Mouse (Mus musculus) G1E (cell line): Measurements from ENCODE around the gene Gm16506. TPM values are rescaled to one million over a fixed set of nuclear protein-coding genes. Genes with fewer than 3 reads are reported as not detected.
"Not testable (repeated sequence)": the region's sequence is repeated elsewhere in the genome, so short reads cannot be mapped to it uniquely, and the experiment has no call there.

Experiments used
- ATAC-seq: 2 replicates; pipeline ENCODE4 v1.8.0; 2016; ENCODE audit warnings: mild to moderate bottlenecking; ENCODE audit not compliant: insufficient number of reproducible peaks, poor library complexity, low FRiP score, severe bottlenecking; ENCODE audit errors: extremely low read depth
- DNase-seq: peaks from one replicate; pipeline ENCODE4 v3.0.0; 2012; ENCODE audit warnings: low spot score
- H3K27me3 ChIP-seq: 2 replicates; pipeline ENCODE4 v1.6.1; 2012; ENCODE audit warnings: mild to moderate bottlenecking, low read length, inconsistent platforms; ENCODE audit not compliant: insufficient read depth
- H3K36me3 ChIP-seq: replicated peaks from 2 replicates; pipeline ENCODE3; 2012; ENCODE audit warnings: mild to moderate bottlenecking, inconsistent platforms
- H3K4me1 ChIP-seq: 2 replicates; pipeline ENCODE4 v1.6.1; 2012; ENCODE audit warnings: low read depth, low read length, inconsistent platforms, mixed read lengths; ENCODE audit not compliant: insufficient read depth
- H3K4me3 ChIP-seq: 2 replicates; pipeline ENCODE4 v1.5.1; 2012; ENCODE audit warnings: low read depth, mild to moderate bottlenecking, inconsistent platforms, low read length, moderate library complexity, mixed read lengths
- H3K9me3 ChIP-seq: replicated peaks from 2 replicates; pipeline ENCODE4 v1.6.1; 2012; ENCODE audit warnings: inconsistent platforms
- polyA plus RNA-seq: library from polyadenylated mRNA; stranded (reverse); fragments of >175 nt; gene quantifications from 2 replicates; pipeline ENCODE4 v1.2.3, GENCODE M21; 2012
- total RNA-seq, 2 experiments: library from RNA; stranded (forward) in 1 of 2; stranded (reverse) in 1 of 2; fragments of 200-1000 nt in 1 of 2; fragments of >200 nt in 1 of 2; fragmentation: Nextera tagmentation in 1 of 2; gene quantifications; 2 replicates each; pipeline ENCODE4 v1.2.3; 2014 to 2017

Gene Gm16506
- total RNA-seq (2014; fragmentation: Nextera tagmentation), result not detected in 2 replicates
- total RNA-seq (2017), result 0.11 TPM in 1 of 2 replicates, not detected in the other
- polyA plus RNA-seq, result not detected in 2 replicates

DNA sequence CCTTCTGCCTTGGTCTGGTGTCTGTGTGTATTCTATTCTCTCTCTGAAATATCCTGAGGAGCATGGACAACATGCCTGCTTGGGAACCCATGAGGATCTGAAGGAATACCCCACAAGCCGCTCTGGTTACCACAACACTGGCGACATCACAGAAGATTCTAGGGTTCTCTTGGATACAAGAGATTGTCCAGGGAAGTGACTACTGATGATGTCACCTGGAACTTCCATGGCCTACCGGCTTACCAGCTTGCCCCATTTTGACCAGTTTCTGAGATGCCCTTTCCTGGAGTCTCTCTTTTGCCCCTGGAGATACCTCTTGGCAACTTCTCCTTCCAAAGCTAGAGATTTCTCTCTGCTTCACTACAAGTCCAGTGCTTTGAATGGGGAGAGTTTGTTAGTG is at the start of gene Gm16506:
Gene Gm16506 (minus strand): TSS at position 101 of the 400 bp plus-strand sequence.
- H3K4me1 ChIP-seq, DNase-seq, ATAC-seq: not testable (repeated sequence)

DNA sequence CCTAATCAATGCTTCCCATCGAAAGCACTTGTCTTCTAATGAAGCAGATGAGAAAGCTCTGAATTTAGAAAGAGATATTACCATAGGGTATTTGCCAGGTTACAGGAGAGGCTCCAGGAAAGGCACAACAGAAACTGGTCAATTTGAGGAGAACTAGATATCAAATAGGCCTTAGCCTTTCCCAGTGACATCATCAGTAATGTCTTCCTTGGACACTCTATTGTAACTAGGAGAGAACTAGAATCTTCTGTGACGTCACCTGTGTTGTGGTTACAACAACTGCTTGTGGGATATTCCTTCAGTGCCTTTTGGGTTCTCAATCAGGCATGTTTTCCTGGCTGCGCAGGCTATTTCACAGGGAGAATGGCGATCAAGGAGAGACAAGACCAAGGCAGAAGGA is 20.3 kb upstream of the Gm16506 start, which contains the start of gene Gm6526:
Gene Gm6526 (plus strand): TSS at position 301 of the 400 bp plus-strand sequence.
- H3K4me3 ChIP-seq, H3K4me1 ChIP-seq, H3K27me3 ChIP-seq, H3K9me3 ChIP-seq, ATAC-seq, DNase-seq, H3K36me3 ChIP-seq: not testable (repeated sequence)

More for the DNA sequence above, at the start of gene Gm16506:
- not testable (repeated sequence) for H3K27me3 ChIP-seq, H3K36me3 ChIP-seq, H3K4me3 ChIP-seq, H3K9me3 ChIP-seq

DNA sequence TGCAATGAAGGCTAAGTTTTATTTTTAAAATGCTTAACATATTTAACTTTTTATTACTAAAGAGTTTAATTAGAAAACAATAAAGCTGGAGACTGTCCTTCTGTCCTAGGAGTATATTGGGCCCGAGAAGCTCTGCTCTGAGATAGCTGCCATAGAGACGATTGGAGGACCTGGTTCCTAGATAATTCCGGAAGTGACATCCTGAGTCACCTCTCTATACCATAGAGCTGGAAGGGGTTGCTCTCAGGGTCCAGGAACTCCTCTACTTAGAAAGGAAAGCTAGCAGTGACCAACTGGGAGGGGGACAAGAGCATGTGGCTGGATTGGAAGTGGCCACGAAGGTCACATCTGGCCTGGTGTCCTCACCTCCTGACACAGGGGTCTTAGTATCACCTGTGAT is 29.7 kb downstream of the Gm16506 start, which contains the start of gene Gm7324:
Gene Gm7324 (plus strand): TSS at position 208 of the 400 bp plus-strand sequence.
- not testable (repeated sequence) for DNase-seq, H3K36me3 ChIP-seq, H3K9me3 ChIP-seq, ATAC-seq, H3K4me1 ChIP-seq, H3K27me3 ChIP-seq, H3K4me3 ChIP-seq

DNA sequence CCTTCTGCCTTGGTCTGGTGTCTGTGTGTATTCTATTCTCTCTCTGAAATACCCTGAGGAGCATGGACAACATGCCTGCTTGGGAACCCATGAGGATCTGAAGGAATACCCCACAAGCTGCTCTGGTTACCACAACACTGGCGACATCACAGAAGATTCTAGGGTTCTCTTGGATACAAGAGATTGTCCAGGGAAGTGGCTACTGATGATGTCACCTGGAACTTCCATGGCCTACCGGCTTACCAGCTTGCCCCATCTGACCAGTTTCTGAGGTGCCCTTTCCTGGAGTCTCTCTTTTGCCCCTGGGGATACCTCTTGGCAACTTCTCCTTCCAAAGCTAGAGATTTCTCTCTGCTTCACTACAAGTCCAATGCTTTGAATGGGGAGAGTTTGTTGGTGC is 50.2 kb downstream of the Gm16506 start, which contains the start of gene Gm8165:
Gene Gm8165 (minus strand): TSS at position 101 of the 400 bp plus-strand sequence.
- DNase-seq, ATAC-seq, H3K36me3 ChIP-seq, H3K9me3 ChIP-seq, H3K4me3 ChIP-seq, H3K27me3 ChIP-seq, H3K4me1 ChIP-seq: not testable (repeated sequence)

Other genes starting within 250 kb of the Gm16506 start
- gene Gm5799, start 183.9 kb downstream of the Gm16506 start, total RNA-seq (2014; fragmentation: Nextera tagmentation), result 0.58 TPM in 1 of 2 replicates, not detected in the other
- gene Gm5799, start 183.9 kb downstream of the Gm16506 start, total RNA-seq (2017), result not detected in 2 replicates
- not detected in 2 replicates for gene Gm5799, start 183.9 kb downstream of the Gm16506 start, polyA plus RNA-seq
- gene Gm17654, start 148.3 kb downstream of the Gm16506 start, total RNA-seq (2014; fragmentation: Nextera tagmentation), result not detected in 2 replicates
- gene Gm17654, start 148.3 kb downstream of the Gm16506 start, total RNA-seq (2017), result not detected in 2 replicates
- not detected in 2 replicates for gene Gm17654, start 148.3 kb downstream of the Gm16506 start, polyA plus RNA-seq
- not detected in 2 replicates for gene Gm10375, start 119.5 kb downstream of the Gm16506 start, total RNA-seq (2014; fragmentation: Nextera tagmentation)
- not detected in 2 replicates for gene Gm10375, start 119.5 kb downstream of the Gm16506 start, total RNA-seq (2017)
- gene Gm10375, start 119.5 kb downstream of the Gm16506 start, polyA plus RNA-seq, result not detected in 2 replicates
- gene Gm8165, start 50.3 kb downstream of the Gm16506 start, total RNA-seq (2014; fragmentation: Nextera tagmentation), result not detected in 2 replicates
- gene Gm8165, start 50.3 kb downstream of the Gm16506 start, total RNA-seq (2017), result not detected in 2 replicates
- gene Gm8165, start 50.3 kb downstream of the Gm16506 start, polyA plus RNA-seq, result not detected in 2 replicates
- 1.6 and 3.4 TPM in 2 replicates for gene Gm7324, start 29.7 kb downstream of the Gm16506 start, total RNA-seq (2014; fragmentation: Nextera tagmentation)
- gene Gm7324, start 29.7 kb downstream of the Gm16506 start, total RNA-seq (2017), result 6.0 and 12.6 TPM in 2 replicates
- gene Gm7324, start 29.7 kb downstream of the Gm16506 start, polyA plus RNA-seq, result 0.18 and 0.60 TPM in 2 replicates
- gene Gm6526, start 20.4 kb upstream of the Gm16506 start, total RNA-seq (2014; fragmentation: Nextera tagmentation), result 0.60 and 2.7 TPM in 2 replicates
- 0.35 and 0.66 TPM in 2 replicates for gene Gm6526, start 20.4 kb upstream of the Gm16506 start, total RNA-seq (2017)
- gene Gm6526, start 20.4 kb upstream of the Gm16506 start, polyA plus RNA-seq, result not detected in 2 replicates
- not detected in 2 replicates for gene Gm8180, start 57.3 kb upstream of the Gm16506 start, total RNA-seq (2014; fragmentation: Nextera tagmentation)
- not detected in 2 replicates for gene Gm8180, start 57.3 kb upstream of the Gm16506 start, total RNA-seq (2017)
- not detected in 2 replicates for gene Gm8180, start 57.3 kb upstream of the Gm16506 start, polyA plus RNA-seq
- gene Ear1, start 148.0 kb upstream of the Gm16506 start, total RNA-seq (2014; fragmentation: Nextera tagmentation), result not detected in 2 replicates
- 0.44 TPM in 1 of 2 replicates, not detected in the other for gene Ear1, start 148.0 kb upstream of the Gm16506 start, total RNA-seq (2017)
- not detected in 2 replicates for gene Ear1, start 148.0 kb upstream of the Gm16506 start, polyA plus RNA-seq
- gene Ear10, start 196.1 kb upstream of the Gm16506 start, total RNA-seq (2014; fragmentation: Nextera tagmentation), result not detected in 2 replicates
- not detected in 2 replicates for gene Ear10, start 196.1 kb upstream of the Gm16506 start, total RNA-seq (2017)
- not detected in 2 replicates for gene Ear10, start 196.1 kb upstream of the Gm16506 start, polyA plus RNA-seq
- not detected in 2 replicates for gene Gm8113, start 197.9 kb upstream of the Gm16506 start, total RNA-seq (2014; fragmentation: Nextera tagmentation)
- 0.05 and 0.06 TPM in 2 replicates for gene Gm8113, start 197.9 kb upstream of the Gm16506 start, total RNA-seq (2017)
- not detected in 2 replicates for gene Gm8113, start 197.9 kb upstream of the Gm16506 start, polyA plus RNA-seq
- gene Ang5, start 229.6 kb upstream of the Gm16506 start, total RNA-seq (2014; fragmentation: Nextera tagmentation), result not detected in 2 replicates
- gene Ang5, start 229.6 kb upstream of the Gm16506 start, total RNA-seq (2017), result 0.41 TPM in 1 of 2 replicates, not detected in the other
- not detected in 2 replicates for gene Ang5, start 229.6 kb upstream of the Gm16506 start, polyA plus RNA-seq